Mouse (Mus musculus) mouse trophoblast stem cell (cell line): Measurements from ENCODE around the gene Mettl23.
"Not testable (repeated sequence)": the region's sequence is repeated elsewhere in the genome, so short reads cannot be mapped to it uniquely, and the experiment has no call there.

Experiments
- in situ Hi-C, 2 experiments: fragments of 300-500 bp; cut with MseI, MboI; formaldehyde crosslinking; loops; 2 replicates in 1 of 2; 3 replicates in 1 of 2; pipeline ENCODE4 v1.15.1; 2025

The Mettl23 gene

GRCm38 (mm10) chr11:116818722-116819121 lies 24.4 kb upstream of the Mettl23 start:
- in situ Hi-C loops: no loop called here

DNA sequence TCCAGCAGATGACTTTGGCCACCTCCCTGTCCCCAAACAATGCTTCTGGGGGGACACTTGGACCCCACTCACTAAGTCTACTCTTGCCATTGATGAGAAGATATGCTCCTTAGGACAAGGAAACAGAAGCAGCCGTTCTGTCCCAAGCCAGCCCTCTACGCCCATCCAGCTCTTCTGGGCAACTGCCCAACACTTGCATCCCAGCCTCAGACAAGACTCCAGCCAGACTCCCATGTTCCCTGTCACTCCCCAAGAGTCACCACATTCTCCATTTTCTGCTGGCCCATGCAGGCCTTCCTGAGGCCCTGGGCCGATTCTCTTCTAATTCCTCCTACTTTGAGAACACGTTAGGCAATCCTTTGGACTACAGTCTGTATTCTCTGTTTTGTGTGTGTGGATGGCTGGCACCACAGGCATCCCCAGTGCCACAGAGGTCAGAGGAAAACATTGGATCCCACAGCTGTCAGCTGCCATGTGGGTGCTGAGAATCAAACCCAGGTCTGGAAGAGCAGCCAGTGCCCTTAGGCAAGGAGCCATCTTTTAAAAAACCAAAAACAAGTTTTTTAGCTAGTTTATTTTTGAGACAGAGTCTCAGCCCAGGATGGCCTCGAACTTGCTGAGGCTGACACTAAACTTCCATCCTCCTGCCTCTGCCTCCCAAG lies 23.0 kb upstream of the Mettl23 start:
- in situ Hi-C loops: no loop called here

DNA sequence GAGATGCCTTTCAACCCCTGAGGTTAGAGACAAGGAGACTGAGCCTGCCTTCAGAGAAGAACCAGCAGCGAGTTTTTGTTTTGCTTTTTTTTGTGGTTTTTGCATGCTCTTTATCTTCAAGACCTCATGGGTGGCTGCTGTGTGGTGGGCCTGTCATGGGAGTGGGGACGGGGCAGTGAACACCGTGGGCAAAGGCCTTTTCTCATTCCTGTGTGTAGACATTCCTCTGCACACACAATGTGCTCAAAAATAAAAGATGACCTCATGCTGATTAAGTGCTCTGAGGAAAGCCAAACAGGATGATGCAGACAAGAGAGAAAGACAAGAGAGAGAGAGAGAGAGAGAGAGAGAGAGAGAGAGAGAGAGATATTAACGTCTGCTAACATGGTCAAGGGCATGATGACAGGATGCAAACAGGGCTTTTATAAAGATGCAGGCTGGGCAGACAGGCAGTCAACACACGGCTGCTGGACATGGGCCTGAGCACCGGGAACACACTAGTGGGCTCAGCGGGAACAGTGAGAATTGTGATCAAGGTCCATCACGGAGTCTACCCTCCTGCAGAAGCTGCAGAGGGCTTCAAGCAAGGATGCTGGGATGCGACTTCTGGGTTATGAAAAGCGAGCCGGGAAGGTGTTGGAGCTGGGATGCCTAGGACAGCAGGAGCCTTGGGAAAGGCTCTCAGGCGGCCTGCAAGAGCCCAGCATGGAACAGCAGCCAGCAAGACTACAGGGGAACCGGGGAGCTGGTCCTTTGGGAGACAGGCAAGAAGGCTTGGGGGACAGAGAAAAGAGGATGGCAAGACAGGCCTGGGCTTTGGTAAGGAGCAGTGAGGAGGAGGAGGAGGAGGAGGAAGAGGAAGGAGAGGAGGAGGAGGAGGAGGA lies 21.8 kb upstream of the Mettl23 start:
- in situ Hi-C loops: no loop called here

DNA sequence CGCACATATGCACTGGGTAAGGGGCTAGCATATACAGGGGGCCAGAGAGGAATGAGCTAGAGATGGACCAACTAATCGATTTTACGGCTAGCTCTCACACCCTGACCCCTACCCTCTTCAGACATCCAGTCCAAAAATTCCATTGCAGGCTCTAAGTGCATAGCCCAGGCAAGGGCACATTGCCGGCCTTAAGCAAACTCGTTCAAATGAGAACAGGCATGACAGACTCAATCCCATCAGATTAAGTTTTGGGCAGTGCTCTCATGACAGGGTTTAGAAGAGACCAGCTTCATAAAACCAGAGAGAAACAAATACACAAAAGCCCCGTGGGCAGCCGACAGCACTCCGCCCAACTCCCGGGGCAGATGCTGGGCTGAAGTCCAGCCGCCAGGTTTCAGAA lies 20.9 kb upstream of the Mettl23 start:
- in situ Hi-C loops: no loop called here

GRCm38 (mm10) chr11:116822626-116823025 lies 20.5 kb upstream of the Mettl23 start:
- in situ Hi-C loops: no loop called here

- in situ Hi-C loops: no loop called here
These were observed 19.8 kb upstream of the Mettl23 start for GRCm38 (mm10) chr11:116823255-116823654.

GRCm38 (mm10) chr11:116823885-116824284 lies 19.2 kb upstream of the Mettl23 start:
- in situ Hi-C loops: not testable (repeated sequence)

DNA sequence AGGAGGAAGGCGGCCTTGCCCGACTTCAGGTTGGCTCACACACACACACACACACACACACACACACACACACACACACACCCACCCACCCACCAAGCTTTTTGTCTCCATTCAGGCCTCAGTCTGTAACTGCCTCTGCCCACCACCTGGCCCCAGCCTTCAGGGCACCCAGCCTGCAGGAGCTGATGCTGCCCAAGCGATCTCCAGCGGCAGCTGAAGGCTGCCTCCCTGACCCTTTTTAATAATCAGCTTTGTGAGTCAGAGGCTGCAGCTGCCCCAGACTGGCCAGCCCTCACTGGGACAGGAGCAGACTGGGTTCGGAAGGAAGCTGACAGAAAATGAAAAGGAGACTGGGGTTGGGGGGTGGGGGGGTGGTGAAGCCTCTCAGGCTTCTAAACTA lies 17.8 kb upstream of the Mettl23 start:
- in situ Hi-C loops: no loop called here

GRCm38 (mm10) chr11:116826550-116827504 lies 16.3 kb upstream of the Mettl23 start:
- in situ Hi-C loops: no loop called here

DNA sequence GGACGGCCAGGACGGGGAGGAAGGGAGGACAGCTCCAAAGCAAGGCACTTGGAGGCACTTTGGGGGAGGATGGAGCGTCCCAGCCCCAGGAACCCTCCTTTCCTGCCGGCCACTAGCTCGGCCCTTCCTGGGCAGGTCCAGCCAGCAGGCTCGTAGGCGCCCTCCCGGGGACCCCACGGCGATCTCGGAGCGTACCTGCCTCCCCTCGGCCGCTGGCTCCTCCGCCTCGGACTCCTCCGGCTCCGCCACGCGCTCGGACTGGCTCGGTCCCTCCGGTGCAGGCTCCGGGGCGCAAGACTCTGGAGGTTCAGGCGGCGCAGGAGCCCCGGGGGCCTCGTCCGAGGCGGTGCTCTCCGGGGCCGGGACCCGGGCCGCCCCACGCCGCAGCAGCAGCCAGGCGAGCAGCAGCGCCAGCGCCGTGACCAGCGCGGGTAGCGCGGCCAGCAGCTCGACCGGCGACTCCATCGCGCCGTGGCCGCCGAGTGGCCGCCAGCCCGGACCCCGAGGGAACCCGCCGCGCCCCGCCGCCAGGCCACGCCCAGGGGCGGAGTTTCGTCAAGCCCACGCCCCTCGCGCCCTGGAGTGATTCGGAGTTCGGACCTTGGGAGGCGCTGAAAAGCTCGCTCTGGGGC lies 15.4 kb upstream of the Mettl23 start, which contains the start of gene Mxra7:
Mxra7 (minus strand) TSS at position 513 of the 632 bp plus-strand sequence.
- in situ Hi-C loops: no loop called here

DNA sequence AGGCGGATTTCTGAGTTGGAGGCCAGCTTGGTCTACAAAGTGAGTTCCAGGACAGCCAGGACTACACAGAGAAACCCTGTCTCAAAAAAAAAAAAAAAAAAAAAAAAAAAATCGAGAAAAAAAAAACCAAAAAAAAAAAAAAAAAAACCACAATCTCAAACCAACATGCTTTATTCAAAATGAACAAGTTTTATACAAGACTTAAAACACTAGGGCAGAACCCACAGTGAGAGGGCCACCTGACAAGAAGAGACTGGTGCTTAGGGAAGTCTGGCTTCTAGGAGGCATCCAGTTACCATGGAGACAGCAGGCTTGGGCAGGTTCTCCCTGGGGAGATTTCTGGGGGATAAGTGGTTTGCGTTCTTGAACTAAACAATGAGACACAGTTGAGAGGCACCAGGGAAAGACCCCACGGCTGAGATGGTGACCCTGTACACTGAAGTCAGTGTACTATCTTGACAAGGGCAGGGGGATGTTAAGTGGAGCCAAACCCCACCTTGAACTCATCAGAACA lies 10.8 kb upstream of the Mettl23 start:
- in situ Hi-C loops: no loop called here

DNA sequence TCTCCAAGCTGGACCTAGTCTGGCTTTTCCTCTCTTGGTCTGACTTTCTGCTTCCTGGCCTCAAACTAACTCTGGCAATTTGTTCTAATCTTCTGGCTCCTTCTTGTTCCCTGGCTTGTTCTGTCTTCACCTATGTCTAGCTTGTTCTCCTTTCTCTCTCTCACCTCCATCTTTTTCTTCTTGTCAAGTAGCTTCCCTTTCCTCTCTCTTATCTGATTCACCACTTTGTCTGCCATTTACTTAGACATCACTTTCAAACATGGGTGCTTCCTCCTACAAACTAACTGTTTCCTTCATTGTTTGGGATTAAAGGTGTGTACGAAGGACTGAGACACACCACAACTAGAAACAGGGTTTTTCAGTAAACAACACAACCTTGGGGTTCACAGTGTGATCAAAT lies 8.1 kb upstream of the Mettl23 start:
- in situ Hi-C loops: no loop called here

- in situ Hi-C loops: no loop called here
These were observed 6.8 kb upstream of the Mettl23 start for GRCm38 (mm10) chr11:116836283-116836682.

- in situ Hi-C loops: no loop called here
These were observed 5.6 kb upstream of the Mettl23 start for GRCm38 (mm10) chr11:116837441-116837840.

GRCm38 (mm10) chr11:116838936-116839335 lies 4.1 kb upstream of the Mettl23 start:
- in situ Hi-C loops: no loop called here

DNA sequence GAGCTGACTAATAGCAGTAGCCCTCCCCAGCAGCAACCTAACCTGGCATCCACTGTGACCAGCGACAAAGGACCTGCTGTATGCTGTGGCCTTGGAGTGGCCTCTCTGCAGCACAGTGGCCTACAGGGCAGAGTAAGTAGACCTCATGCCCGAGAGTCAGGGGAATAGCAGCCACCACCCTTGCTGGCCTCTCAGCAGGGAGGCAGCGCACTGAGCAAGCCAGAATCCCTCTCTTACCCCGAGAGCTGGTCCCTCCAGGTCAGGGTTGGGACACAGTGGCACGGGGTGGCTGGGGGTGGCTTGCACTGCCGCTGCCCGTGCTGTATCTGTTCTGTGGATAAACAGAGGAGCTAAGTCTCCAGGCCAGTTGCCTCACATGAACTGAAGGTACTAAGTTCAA lies 3.5 kb upstream of the Mettl23 start:
- in situ Hi-C loops: no loop called here

GRCm38 (mm10) chr11:116840748-116841147 lies 2.3 kb upstream of the Mettl23 start:
- in situ Hi-C loops: no loop called here

DNA sequence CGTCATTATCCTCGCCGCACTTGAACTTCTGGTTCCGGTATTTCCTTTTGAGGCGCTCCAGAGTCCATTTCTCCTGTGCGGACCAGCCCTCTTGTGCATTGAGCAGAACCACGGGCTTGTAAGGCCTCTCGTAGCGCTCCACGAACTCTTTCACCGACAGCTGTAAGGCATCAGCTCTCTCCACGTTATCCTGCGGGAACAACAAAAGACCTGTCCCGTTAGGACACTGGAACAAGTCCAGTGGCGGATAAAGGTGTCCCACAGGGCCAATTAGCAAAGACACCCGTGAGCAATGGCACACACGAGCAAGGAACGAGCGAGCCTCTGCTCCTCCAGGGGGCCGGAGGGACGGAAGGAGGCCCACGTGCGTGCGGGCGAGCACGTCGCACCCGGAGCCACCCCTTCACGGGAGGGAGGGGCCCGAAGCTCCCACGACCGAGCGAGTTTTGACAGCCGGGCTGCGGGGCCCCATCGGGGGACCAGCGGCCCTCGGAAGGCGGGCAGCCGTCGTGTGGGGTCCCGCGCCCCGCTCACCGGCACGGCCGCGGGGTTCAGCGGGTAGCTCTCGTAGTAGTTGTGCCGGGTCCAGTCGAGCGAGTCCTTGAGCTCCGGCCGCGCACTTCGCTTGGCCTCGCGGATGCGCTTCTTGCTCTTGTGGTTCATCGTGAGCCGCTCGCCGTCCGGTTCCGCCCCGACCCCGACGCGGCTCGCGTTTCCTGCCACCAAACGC lies 382 bp upstream of the Mettl23 start:
- in situ Hi-C loops: no loop called here

DNA sequence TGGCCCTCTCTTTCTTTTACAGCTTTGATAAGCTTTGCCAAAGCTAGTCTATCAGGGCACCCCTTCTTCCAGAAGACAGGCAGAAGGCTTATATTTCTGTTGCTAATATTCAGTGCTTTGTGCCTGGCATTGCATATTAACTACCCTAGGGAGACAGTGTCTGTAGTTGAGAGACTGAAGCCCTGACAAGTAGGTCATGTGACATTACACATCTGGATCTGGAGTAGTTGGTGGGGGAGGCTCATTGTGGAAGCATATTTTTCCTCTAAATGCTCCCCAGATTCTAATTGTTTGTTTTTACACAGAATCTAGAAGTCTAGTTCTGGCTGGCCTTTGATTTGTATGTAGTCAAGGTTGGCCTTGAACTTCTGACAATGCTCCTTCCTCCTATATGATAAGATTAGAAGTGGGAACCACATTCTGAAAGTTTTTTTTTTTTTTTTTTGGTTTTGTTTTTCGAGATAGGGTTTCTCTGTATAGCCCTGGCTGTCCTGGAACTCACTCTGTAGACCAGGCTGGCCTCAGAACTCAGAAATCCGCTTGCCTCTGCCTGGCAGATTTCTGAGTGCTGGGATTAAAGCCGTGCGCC lies 3.6 kb downstream of the Mettl23 start:
- in situ Hi-C loops: no loop called here
